Mouse (Mus musculus): ENCODE measurements at regions not wholly inside any gene's neighbourhood (a gene's known extent, or its start where the extent isn't known, plus 50 kb on each side); places are given as distances from the start of the nearest gene placed in this dataset.

DNA sequence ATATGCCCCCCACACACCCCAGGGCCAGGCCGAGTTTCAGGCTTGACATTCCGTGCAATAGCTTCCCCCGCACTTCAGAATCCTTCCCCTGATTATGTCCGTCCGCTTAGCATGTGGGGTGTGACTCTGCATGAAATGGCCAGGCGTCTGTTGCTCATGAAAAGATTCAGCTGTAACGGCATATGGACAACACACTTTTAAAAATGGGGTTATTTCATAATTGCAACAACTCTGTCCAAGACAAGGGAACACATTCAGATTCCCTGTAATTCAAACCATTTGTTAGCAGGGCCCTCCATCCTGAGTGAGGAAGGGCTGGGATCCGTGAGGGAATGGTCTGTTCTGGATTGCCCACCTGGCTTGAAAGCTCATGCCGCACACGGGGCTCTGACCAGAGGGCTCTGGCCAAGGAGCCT, 68.2 kb upstream of the Creb5 start:
- Histone ChIP-seq H3K9ac (ENCODE audit: low read length) (no peak overlapping the region), H3K9me3 (ENCODE audit: control insufficient read depth, low read length) (no peaks in the 10 kb centered on the region), H3K36me3 (ENCODE audit: control insufficient read depth, insufficient read depth, low read length) (no peaks in the 10 kb centered on the region), H3K4me2 (replicated peaks; ENCODE audit: low read depth) (no peak overlapping the region), H3K27me3 (ENCODE audit: control insufficient read depth, insufficient read depth, low read length) (no peaks in the 10 kb centered on the region), H3K4me1 (replicated peaks; ENCODE audit: control insufficient read depth, insufficient read depth) (no peaks in the 10 kb centered on the region), H3K4me3 (ENCODE audit: low read depth, low read length) (no peak overlapping the region), H3K27ac (replicated peaks) (0 out of 2 replicates have a peak overlapping the region, but pooled peaks have one; percentile 5)
- DNase-seq (ENCODE audit: low spot score) (no peak), ATAC-seq (ENCODE audit: low FRiP score, low TSS enrichment) (peak; percentile 49; the same call in 1 of the 2 replicates)
- TF ChIP-seq EP300 (optimal IDR thresholded peaks at IDR 0.05) (no peak), CTCF (IDR thresholded peaks at IDR 0.05; ENCODE audit: low read depth) (no peak)
- WGBS: 54% methylated on average over 10 of the region's 10 CpGs

DNA sequence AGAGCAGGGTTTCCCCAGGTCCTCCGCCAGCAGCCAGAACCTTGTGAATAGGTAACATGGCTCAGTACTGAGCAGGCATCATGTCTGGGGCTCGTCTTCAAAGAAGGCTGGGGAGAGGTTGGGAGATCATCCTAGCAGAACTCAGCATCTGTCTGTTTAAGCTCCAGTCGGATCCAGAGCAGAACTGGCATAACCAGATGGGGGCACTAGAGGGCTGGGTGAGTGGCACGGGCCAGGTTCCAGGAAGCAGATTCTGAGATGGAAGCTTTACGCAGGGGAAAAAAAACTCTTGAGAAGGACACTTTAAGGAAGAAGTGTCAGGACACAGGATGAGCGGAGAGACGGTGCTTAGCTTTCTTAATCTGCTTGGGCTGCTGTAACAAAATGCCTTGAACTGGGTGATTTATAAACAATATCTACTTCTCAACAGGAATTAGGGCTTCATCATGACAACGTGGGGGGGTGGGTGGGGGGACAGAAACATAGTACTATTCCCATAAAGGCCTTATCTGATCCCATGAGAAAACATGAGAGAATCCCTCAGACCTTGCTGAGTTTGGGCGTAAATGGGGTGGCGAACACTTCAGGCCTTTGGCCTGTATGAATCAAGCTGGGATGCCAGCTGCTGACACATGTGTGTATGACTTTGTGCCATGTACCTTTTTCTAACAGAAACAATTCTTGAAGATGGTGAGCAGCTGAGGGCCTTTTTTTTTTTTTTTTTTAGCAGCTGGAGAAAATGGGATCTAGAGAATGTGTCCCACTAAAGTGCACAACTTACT, 69.6 kb upstream of the Creb5 start:
- peak; percentile 72 for DNase-seq (ENCODE audit: low spot score)

DNA sequence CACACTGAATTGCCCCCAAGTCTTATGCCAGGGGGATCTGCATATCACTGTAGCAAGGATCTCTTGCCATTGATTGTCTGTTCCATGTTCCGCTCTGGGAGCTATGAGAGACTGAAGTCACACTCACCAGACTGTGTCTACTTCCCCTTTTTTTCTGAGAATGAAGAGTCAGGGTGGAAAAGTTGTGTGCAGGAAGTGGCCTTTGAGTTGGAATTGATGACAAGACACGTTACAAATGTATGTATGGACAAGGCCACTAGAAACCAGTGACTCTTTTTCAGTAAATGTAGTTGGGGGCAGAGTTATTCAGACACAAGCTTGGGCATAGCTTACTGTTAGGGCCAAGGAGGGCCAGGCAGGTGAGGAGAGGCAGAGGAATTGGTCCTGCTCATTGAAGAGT, 70.4 kb upstream of the Creb5 start:
- H3K9ac ChIP-seq (ENCODE audit: low read length): no peak overlapping the region
- WGBS: 75% methylated on average over 2 of the region's 2 CpGs
- TF ChIP-seq CTCF (IDR thresholded peaks at IDR 0.05; ENCODE audit: low read depth): no peak
- no peak for TF ChIP-seq EP300 (optimal IDR thresholded peaks at IDR 0.05)
- no peaks in the 10 kb centered on the region for H3K4me1 ChIP-seq (replicated peaks; ENCODE audit: control insufficient read depth, insufficient read depth)
- no peaks in the 10 kb centered on the region for H3K27me3 ChIP-seq (ENCODE audit: control insufficient read depth, insufficient read depth, low read length)
- DNase-seq (ENCODE audit: low spot score) (no peak), ATAC-seq (ENCODE audit: low FRiP score, low TSS enrichment) (no peak)
- no peaks in the 10 kb centered on the region for H3K36me3 ChIP-seq (ENCODE audit: control insufficient read depth, insufficient read depth, low read length)
- no peak overlapping the region for H3K4me3 ChIP-seq (ENCODE audit: low read depth, low read length)
- no peak overlapping the region for H3K27ac ChIP-seq (replicated peaks)
- H3K4me2 ChIP-seq (replicated peaks; ENCODE audit: low read depth): no peak overlapping the region
- no peaks in the 10 kb centered on the region for H3K9me3 ChIP-seq (ENCODE audit: control insufficient read depth, low read length)

More for the DNA sequence above, 69.6 kb upstream of the Creb5 start:
- WGBS: 63% methylated on average over 10 of the region's 10 CpGs
- Histone ChIP-seq H3K9ac (ENCODE audit: low read length) (no peak overlapping the region), H3K36me3 (ENCODE audit: control insufficient read depth, insufficient read depth, low read length) (no peaks in the 10 kb centered on the region), H3K9me3 (ENCODE audit: control insufficient read depth, low read length) (no peaks in the 10 kb centered on the region), H3K27ac (replicated peaks) (no peak overlapping the region), H3K4me1 (replicated peaks; ENCODE audit: control insufficient read depth, insufficient read depth) (no peaks in the 10 kb centered on the region), H3K4me3 (ENCODE audit: low read depth, low read length) (no peak overlapping the region), H3K4me2 (replicated peaks; ENCODE audit: low read depth) (no peak overlapping the region), H3K27me3 (ENCODE audit: control insufficient read depth, insufficient read depth, low read length) (no peaks in the 10 kb centered on the region)
- TF ChIP-seq EP300 (optimal IDR thresholded peaks at IDR 0.05) (no peak), CTCF (IDR thresholded peaks at IDR 0.05; ENCODE audit: low read depth) (peak; percentile 78)
- no peak for ATAC-seq (ENCODE audit: low FRiP score, low TSS enrichment)

DNA sequence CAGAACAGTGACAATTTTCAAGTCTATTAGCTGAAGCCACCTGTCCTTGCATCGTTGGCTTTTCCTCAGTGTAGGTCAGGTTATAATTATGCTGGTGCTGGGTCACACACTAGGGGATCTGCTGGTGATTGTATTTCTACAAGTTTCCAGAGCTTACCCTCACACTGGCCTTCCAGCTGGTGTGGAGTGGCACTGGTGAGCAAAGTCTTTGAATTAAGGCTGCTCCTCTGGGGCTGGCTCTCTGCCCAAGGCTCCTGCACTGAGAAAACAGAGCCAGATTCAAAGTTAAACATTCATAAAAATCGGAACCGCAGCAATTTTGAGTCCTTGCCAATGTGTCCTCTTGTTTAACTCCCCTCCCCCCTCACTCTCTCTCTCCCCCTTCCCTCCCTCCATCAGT, 75.7 kb upstream of the Creb5 start:
- Histone ChIP-seq H3K36me3 (ENCODE audit: control insufficient read depth, insufficient read depth, low read length) (no peaks in the 10 kb centered on the region), H3K4me2 (replicated peaks; ENCODE audit: low read depth) (no peak overlapping the region), H3K9me3 (ENCODE audit: control insufficient read depth, low read length) (no peaks in the 10 kb centered on the region), H3K27ac (replicated peaks) (no peak overlapping the region), H3K4me3 (ENCODE audit: low read depth, low read length) (no peak overlapping the region), H3K4me1 (replicated peaks; ENCODE audit: control insufficient read depth, insufficient read depth) (no peaks in the 10 kb centered on the region), H3K27me3 (ENCODE audit: control insufficient read depth, insufficient read depth, low read length) (no peaks in the 10 kb centered on the region), H3K9ac (ENCODE audit: low read length) (no peak overlapping the region)
- WGBS: 10% methylated on average over 3 of the region's 3 CpGs
- TF ChIP-seq EP300 (optimal IDR thresholded peaks at IDR 0.05) (no peak), CTCF (IDR thresholded peaks at IDR 0.05; ENCODE audit: low read depth) (no peak)
- DNase-seq (ENCODE audit: low spot score): peak; percentile 79
- ATAC-seq (ENCODE audit: low FRiP score, low TSS enrichment): peak; percentile 53; the same call in 1 of the 2 replicates

DNA sequence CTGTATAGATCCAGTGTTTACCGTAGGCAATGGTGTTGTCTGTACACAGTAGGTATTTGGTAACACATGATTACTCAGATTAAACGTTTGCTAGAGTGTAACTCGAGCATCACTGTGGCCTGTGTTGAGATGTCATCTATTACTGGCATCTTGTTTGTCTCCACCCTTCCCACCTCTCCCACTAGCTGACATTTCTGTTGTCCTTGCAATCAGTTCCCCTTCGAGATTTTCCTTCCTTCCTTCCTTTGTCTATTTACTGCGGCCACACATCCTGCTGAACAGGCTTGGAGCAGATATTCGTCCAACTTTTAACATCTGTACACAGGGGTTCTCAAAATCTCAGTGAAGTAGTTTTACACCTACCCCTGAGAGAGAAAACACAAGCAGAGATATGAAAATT, 77.7 kb upstream of the Creb5 start:
- 42% methylated on average over 6 of the region's 6 CpGs for WGBS
- DNase-seq (ENCODE audit: low spot score) (no peak), ATAC-seq (ENCODE audit: low FRiP score, low TSS enrichment) (no peak)
- no peak for TF ChIP-seq EP300 (optimal IDR thresholded peaks at IDR 0.05)
- no peak for TF ChIP-seq CTCF (IDR thresholded peaks at IDR 0.05; ENCODE audit: low read depth)
- Histone ChIP-seq H3K4me2 (replicated peaks; ENCODE audit: low read depth) (no peak overlapping the region), H3K4me1 (replicated peaks; ENCODE audit: control insufficient read depth, insufficient read depth) (no peaks in the 10 kb centered on the region), H3K4me3 (ENCODE audit: low read depth, low read length) (no peak overlapping the region), H3K9ac (ENCODE audit: low read length) (no peak overlapping the region), H3K9me3 (ENCODE audit: control insufficient read depth, low read length) (no peaks in the 10 kb centered on the region), H3K36me3 (ENCODE audit: control insufficient read depth, insufficient read depth, low read length) (no peaks in the 10 kb centered on the region), H3K27ac (replicated peaks) (no peak overlapping the region), H3K27me3 (ENCODE audit: control insufficient read depth, insufficient read depth, low read length) (no peaks in the 10 kb centered on the region)

DNA sequence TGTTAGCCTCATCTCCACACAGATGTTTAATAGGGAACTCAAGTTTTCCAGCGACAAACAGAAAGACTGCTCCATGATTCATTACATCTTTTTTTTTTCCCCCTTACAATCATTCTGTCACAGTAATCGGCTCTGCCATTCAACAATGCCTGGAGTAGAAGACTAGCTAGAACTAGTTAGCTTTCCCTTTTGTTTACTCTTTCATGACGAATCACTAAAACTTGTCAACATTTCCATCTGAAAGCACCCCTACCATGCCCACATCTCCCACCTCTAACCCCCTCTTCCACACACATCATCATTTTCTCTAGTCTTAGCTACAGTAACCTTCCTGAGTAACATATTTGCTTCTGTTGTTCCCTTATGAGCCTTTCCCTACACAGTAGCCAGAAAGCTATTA, 78.6 kb upstream of the Creb5 start:
- ATAC-seq (ENCODE audit: low FRiP score, low TSS enrichment) (no peak), DNase-seq (ENCODE audit: low spot score) (no peak)
- H3K36me3 ChIP-seq (ENCODE audit: control insufficient read depth, insufficient read depth, low read length): no peaks in the 10 kb centered on the region
- 30% methylated on average over 3 of the region's 3 CpGs for WGBS
- no peaks in the 10 kb centered on the region for H3K4me1 ChIP-seq (replicated peaks; ENCODE audit: control insufficient read depth, insufficient read depth)
- H3K4me3 ChIP-seq (ENCODE audit: low read depth, low read length): no peak overlapping the region
- no peaks in the 10 kb centered on the region for H3K9me3 ChIP-seq (ENCODE audit: control insufficient read depth, low read length)
- H3K27me3 ChIP-seq (ENCODE audit: control insufficient read depth, insufficient read depth, low read length): no peaks in the 10 kb centered on the region
- no peak overlapping the region for H3K27ac ChIP-seq (replicated peaks)
- H3K4me2 ChIP-seq (replicated peaks; ENCODE audit: low read depth): no peak overlapping the region
- no peak overlapping the region for H3K9ac ChIP-seq (ENCODE audit: low read length)
- no peak for TF ChIP-seq CTCF (IDR thresholded peaks at IDR 0.05; ENCODE audit: low read depth)
- no peak for TF ChIP-seq EP300 (optimal IDR thresholded peaks at IDR 0.05)
